Comparison of ENCODE assay signal across 13 mouse cellular contexts in genomic region chr11:57013464-57014190, GRCm38 (mm10). TPM values are rescaled to one million over a fixed set of nuclear protein-coding genes. Genes with fewer than 3 reads are reported as not detected.
DNase-seq lines count a peak whose midpoint lies in the region; ATAC-seq and TF ChIP-seq lines count a peak whose summit lies in the region.
"Had no signal": no experiment of that assay in that cellular context is flagged by ENCODE, and none has a peak within 500 bp of the region (broad histone marks: within the 10 kb centered on the region; RNA-seq: fewer than 3 reads in every experiment).

No protein-coding gene starts in this region.

- intact Hi-C loops in gastrocnemius, adult 2 months (cut with DNase I), result no loop called here

- no peak overlapping the region for H3K4me3 ChIP-seq in heart, embryonic 14.5 days (ENCODE audit: control insufficient read depth in 1 of 2, insufficient read depth in 1 of 2, low read depth in 1 of 2, low read length in 2 of 2)
- 0 out of 2 replicates have a peak overlapping the region, but pooled peaks have one; percentile 34 for H3K4me3 ChIP-seq in neural tube, embryonic 12.5 days
- peak overlapping the region; percentile 51 for H3K4me3 ChIP-seq in hindbrain, embryonic 16.5 days (ENCODE audit: low read length)
- no peak overlapping the region for H3K4me3 ChIP-seq in gastrocnemius, adult 2 months
- H3K4me3 ChIP-seq: erythroblast, embryonic 14.5 days; liver, embryonic 13.5 days had no signal

- WGBS in heart, embryonic 14.5 days, result 63% methylated on average over 9 of the region's 9 CpGs
- 73% methylated on average over 9 of the region's 9 CpGs for WGBS in neural tube, embryonic 12.5 days
- WGBS in hindbrain, embryonic 16.5 days, result 66% methylated on average over 9 of the region's 9 CpGs

- no peaks in the 10 kb centered on the region for H3K36me3 ChIP-seq in heart, embryonic 14.5 days (ENCODE audit: control insufficient read depth, insufficient read depth, low read length)
- H3K36me3 ChIP-seq in neural tube, embryonic 12.5 days, result no peaks in the 10 kb centered on the region
- H3K36me3 ChIP-seq in hindbrain, embryonic 16.5 days (ENCODE audit: control insufficient read depth, insufficient read depth, low read length), result no peaks in the 10 kb centered on the region
- H3K36me3 ChIP-seq: liver, embryonic 13.5 days had no signal

- H3K27ac ChIP-seq in heart, embryonic 14.5 days (replicated peaks in 1 of 2; ENCODE audit: control insufficient read depth in 1 of 2, insufficient read depth in 1 of 2, low read depth in 2 of 2, low read length in 2 of 2), result no peak overlapping the region
- no peak overlapping the region for H3K27ac ChIP-seq in neural tube, embryonic 12.5 days
- no peak overlapping the region for H3K27ac ChIP-seq in hindbrain, embryonic 16.5 days (ENCODE audit: low read depth, low read length)
- H3K27ac ChIP-seq in gastrocnemius, adult 2 months, result no peak overlapping the region
- H3K27ac ChIP-seq: liver, embryonic 13.5 days had no signal

- H3K9me3 ChIP-seq in heart, embryonic 14.5 days (ENCODE audit: control insufficient read depth, low read length), result no peaks in the 10 kb centered on the region
- no peaks in the 10 kb centered on the region for H3K9me3 ChIP-seq in neural tube, embryonic 12.5 days
- no peaks in the 10 kb centered on the region for H3K9me3 ChIP-seq in hindbrain, embryonic 16.5 days (ENCODE audit: control insufficient read depth, low read length)
- H3K9me3 ChIP-seq: liver, embryonic 13.5 days had no signal

- no peak for ATAC-seq in heart, embryonic 14.5 days (ENCODE audit: insufficient number of reproducible peaks, insufficient read depth, low FRiP score, low read depth)
- ATAC-seq in neural tube, embryonic 12.5 days (ENCODE audit: low FRiP score, low read depth), result no peak
- ATAC-seq in hindbrain, embryonic 16.5 days, result no peak

- H3K9ac ChIP-seq in heart, embryonic 14.5 days (ENCODE audit: low read length), result no peak overlapping the region
- no peak overlapping the region for H3K9ac ChIP-seq in neural tube, embryonic 12.5 days
- H3K9ac ChIP-seq in hindbrain, embryonic 16.5 days (ENCODE audit: low read depth, low read length), result peak overlapping the region; percentile 61
- H3K9ac ChIP-seq: liver, embryonic 13.5 days had no signal

- H3K4me1 ChIP-seq in heart, embryonic 14.5 days (ENCODE audit: control insufficient read depth in 2 of 2, insufficient read depth in 2 of 2, low read length in 2 of 2), result peaks cover 9 to 21% of the 10 kb centered on the region in 2 experiments
- H3K4me1 ChIP-seq in neural tube, embryonic 12.5 days, result peaks cover 3% of the 10 kb centered on the region
- H3K4me1 ChIP-seq in hindbrain, embryonic 16.5 days (ENCODE audit: control insufficient read depth, insufficient read depth, low read depth, low read length), result peaks cover 11% of the 10 kb centered on the region
- H3K4me1 ChIP-seq: liver, embryonic 13.5 days had no signal

- no peak for TF ChIP-seq CTCF in gastrocnemius, adult 2 months (IDR thresholded peaks at IDR 0.05)

- H3K27me3 ChIP-seq in heart, embryonic 14.5 days (ENCODE audit: control insufficient read depth, insufficient read depth, low read length), result no peaks in the 10 kb centered on the region
- H3K27me3 ChIP-seq in neural tube, embryonic 12.5 days (replicated peaks), result no peaks in the 10 kb centered on the region
- no peaks in the 10 kb centered on the region for H3K27me3 ChIP-seq in hindbrain, embryonic 16.5 days (replicated peaks; ENCODE audit: control insufficient read depth, insufficient read depth, low read length)

- no peak for DNase-seq in heart, adult 8-10 months (ENCODE audit: low spot score)
- no peak for DNase-seq in neural tube, embryonic 10.5 days (ENCODE audit: extremely low spot score, low spot score)
- DNase-seq in telencephalon, adult 2 months (ENCODE audit: low read depth, low spot score), result peak; percentile 40
- no peak for DNase-seq in thymus, adult 18-20 months
- no peak for DNase-seq in gastrocnemius, adult 2 months
- DNase-seq: cerebellum, postnatal 36 days; kidney, postnatal 10 days; liver, embryonic 13.5 days; lung, postnatal 4 days had no signal

- peak overlapping the region; percentile 63; the same call in 1 of the 2 replicates for H3K4me2 ChIP-seq in heart, embryonic 14.5 days (ENCODE audit: low read length)
- peak overlapping the region; percentile 59 for H3K4me2 ChIP-seq in neural tube, embryonic 12.5 days (replicated peaks)
- peak overlapping the region; percentile 62 for H3K4me2 ChIP-seq in hindbrain, embryonic 16.5 days (ENCODE audit: low read length)
- H3K4me2 ChIP-seq: liver, embryonic 13.5 days had no signal

RNA-seq across cellular contexts. Expression of gene Gria1, which starts 2.4 kb away (rescaled TPM):
- polyA plus RNA-seq in heart, embryonic 14.5 days (2014; fragmentation: Nextera tagmentation; extraction: Ambion mirVana), result 5.8 and 5.9 TPM in 2 replicates
- under 1 TPM; 0.06 to 0.28 (median 0.22) TPM for total RNA-seq in heart, adult 8-10 months (2022)
- polyA plus RNA-seq in neural tube, embryonic 12.5 days (2016; fragmentation: Nextera tagmentation; extraction: Ambion mirVana), result 10.8 and 10.9 TPM in 2 replicates
- polyA plus RNA-seq in hindbrain, embryonic 16.5 days (2015; fragmentation: Nextera tagmentation; extraction: Ambion mirVana), result 47.7 and 48.8 TPM in 2 replicates
- under 1 TPM in 1 of 2 experiments, not detected in 1; 0.06 TPM for total RNA-seq in gastrocnemius, adult 2 months (2021)
- polyA plus RNA-seq: erythroblast, embryonic 14.5 days had no signal

Comparison
In these comparisons a context has a peak if more than half of its experiments do, and no peak if none do; other contexts are left out.
1. H3K4me3 ChIP-seq: peak in neural tube, embryonic 12.5 days (single experiment) and hindbrain, embryonic 16.5 days (single experiment); none in heart, embryonic 14.5 days (0 of 2) and gastrocnemius, adult 2 months (single experiment).
2. Peak in every context shown above with its lines, with median percentiles within 50 percentile points of each other: H3K4me2 ChIP-seq.